Mouse (Mus musculus): Measurements from ENCODE around the gene Rrp12.

Gene Rrp12

GRCm38 (mm10) chr19:41829381-41830105, 66.4 kb downstream of the Rrp12 start, which contains the start of gene Frat1:
TSS of gene Frat1 (plus strand) at chr19:41829970.
- peak; percentile 67 for DNase-seq (ENCODE audit: low read depth)

GRCm38 (mm10) chr19:41828941-41829340, 67.0 kb downstream of the Rrp12 start:
- DNase-seq (ENCODE audit: low read depth), result no peak

DNA sequence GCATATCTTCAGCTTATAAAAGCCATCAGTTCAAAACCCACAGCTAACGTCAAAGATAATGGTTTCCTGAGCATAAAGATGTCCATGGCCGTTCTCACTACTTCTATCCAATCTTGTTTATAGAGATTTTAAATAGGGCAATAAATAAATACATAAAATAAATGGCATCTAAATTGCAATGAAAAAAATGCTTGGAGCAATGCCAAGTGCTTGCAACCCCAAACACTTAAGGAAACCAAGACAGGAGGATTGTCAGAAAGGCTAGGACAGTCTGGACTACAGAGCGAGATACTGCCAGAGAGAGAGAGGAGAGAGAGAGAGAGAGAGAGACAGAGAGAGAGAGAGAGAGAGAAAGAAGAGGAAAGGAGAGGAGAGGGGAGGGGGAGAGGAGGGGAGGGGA, 69.4 kb downstream of the Rrp12 start:
- DNase-seq (ENCODE audit: low read depth), result no peak

- DNase-seq (ENCODE audit: low read depth), result no peak
Observed at GRCm38 (mm10) chr19:41824950-41825349, 71.0 kb downstream of the Rrp12 start.

GRCm38 (mm10) chr19:41822589-41822988, 73.4 kb downstream of the Rrp12 start:
- DNase-seq (ENCODE audit: low read depth), result no peak

DNA sequence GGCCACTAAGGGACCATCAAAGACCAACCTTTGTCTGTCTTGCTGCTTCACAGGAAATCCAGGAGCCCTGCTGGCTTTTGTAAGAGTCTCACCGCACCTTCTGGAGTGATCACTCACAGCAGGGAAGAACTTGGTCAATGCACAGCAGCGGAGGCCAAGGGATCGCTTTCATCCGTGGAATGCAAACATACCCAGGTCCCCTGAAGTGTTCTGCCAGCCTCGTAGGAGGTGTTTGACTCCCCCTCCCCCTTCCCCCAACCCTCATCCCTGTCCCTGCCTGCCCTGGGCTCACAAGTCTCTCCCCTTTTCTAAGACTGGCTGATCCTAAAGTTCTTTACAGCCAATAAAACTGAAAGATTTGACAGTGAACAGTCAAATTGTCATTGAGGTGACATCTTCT, 74.5 kb downstream of the Rrp12 start:
- no peak for DNase-seq (ENCODE audit: low read depth)

DNA sequence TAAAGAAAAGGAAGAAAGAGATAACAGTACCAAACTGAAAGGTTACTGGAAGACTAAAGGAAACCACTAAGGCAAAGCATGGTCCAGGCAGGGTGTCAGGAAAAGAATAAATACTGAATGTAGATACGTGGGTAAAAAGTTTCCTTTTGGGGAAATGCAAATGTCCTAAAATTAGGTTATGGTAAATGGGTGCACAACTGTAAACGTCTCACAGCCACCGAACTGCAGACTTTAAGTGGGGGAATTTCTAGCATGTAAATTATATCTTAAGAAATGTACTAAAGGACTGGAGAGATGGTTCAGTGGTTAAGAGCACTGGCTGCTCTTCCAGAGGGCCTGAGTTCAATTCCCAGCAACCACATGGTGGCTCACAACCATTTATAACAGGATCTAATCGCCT, 77.2 kb downstream of the Rrp12 start:
- no peak for DNase-seq (ENCODE audit: low read depth)

DNA sequence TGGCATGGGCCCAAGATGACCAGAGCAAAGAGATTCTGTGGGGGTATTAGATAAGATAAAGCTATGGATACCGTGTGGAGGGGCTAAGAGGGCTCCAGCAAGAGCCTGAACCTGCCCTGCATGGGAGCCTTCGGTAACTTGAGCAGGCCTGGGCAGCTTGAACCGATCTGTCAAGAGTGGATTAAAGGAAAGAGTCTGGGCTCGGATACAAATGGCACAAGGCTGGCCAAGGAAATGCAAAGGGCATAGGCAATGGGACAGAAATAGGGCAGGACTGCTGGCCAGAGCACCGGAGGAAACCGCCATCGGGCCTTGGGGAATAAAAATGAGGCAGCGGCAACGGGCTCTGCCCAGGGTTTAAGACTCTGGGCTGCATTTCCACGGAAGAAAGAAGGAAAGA, 78.6 kb downstream of the Rrp12 start:
- no peak for DNase-seq (ENCODE audit: low read depth)

- no peak for DNase-seq (ENCODE audit: low read depth)
Observed at GRCm38 (mm10) chr19:41816915-41817314, 79.1 kb downstream of the Rrp12 start.

GRCm38 (mm10) chr19:41816410-41816809, 79.6 kb downstream of the Rrp12 start:
- no peak for DNase-seq (ENCODE audit: low read depth)

GRCm38 (mm10) chr19:41813374-41813773, 82.6 kb downstream of the Rrp12 start:
- DNase-seq (ENCODE audit: low read depth), result no peak

Data from c-Kit-positive CD71-negative TER-119-negative erythroid progenitor cells, embryonic 14.5 days (primary cell).